Mouse (Mus musculus) stomach, postnatal 0 days (tissue): ENCODE data around the gene Rnf43.

Source experiments
- CTCF ChIP-seq: IDR thresholded peaks from 2 replicates; pipeline ENCODE4 v1.5.1; 2016; ENCODE audit warnings: antibody characterized with exemption, low read depth, mild to moderate bottlenecking, moderate library complexity
- EP300 ChIP-seq: optimal IDR thresholded peaks from 2 replicates; pipeline ENCODE3; 2016; ENCODE audit warnings: antibody characterized with exemption

- TF ChIP-seq CTCF (no peak), EP300 (no peak)
Observed at GRCm38 (mm10) chr11:87761181-87761721, 98.7 kb downstream of the Rnf43 start.
